Mouse (Mus musculus) spleen, adult 2 months (tissue): Measurements from ENCODE around the gene Tpcn1.

Source experiments
- CTCF ChIP-seq: fragments of 200-500 bp; IDR thresholded peaks from 2 replicates; pipeline ENCODE4 v1.5.1; 2011; ENCODE audit warnings: mild to moderate bottlenecking, inconsistent platforms; ENCODE audit not compliant: insufficient read depth, insufficient read length, insufficient replicate concordance; ENCODE audit errors: extremely low read depth
- POLR2A ChIP-seq: fragments of 200-500 bp; IDR thresholded peaks from 2 replicates; pipeline ENCODE4 v1.6.1; 2011; ENCODE audit warnings: low read depth, low read length, inconsistent platforms

DNA sequence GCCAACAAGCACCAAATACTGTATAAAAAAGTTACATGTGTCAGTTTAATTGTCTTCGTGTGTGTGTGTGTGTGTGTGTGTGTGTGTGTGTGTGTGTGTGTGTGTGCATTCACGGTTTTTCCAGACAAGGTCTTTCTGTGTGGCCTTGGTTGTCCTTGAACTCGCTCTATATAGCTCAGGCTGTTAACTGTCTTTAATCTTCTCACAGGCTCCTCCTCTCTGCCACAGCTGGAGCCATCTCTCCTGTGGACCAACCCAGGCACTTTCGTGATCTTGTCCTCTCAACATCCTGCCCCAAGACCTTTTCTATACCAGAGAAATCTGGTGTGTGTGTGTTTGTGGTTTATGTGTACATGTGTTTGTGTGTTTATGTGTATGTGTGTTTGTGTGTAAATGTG is 24.6 kb downstream of the Tpcn1 start:
- no peak for TF ChIP-seq CTCF
- TF ChIP-seq POLR2A = no peak
